Mouse (Mus musculus): ENCODE measurements around the gene Bax. TPM values are rescaled to one million over a fixed set of nuclear protein-coding genes. Genes with fewer than 3 reads are reported as not detected.
A peak's percentile ranks its signal among the peaks of the same experiment; 100 is the strongest.

Gene Bax
- polyA plus RNA-seq (2016; fragmentation: Nextera tagmentation; extraction: Ambion mirVana) = 224 and 230 TPM in 2 replicates

- under 1% methylated on average over 52 of the region's 58 CpGs for WGBS
These were observed at the start of gene Bax for GRCm38 (mm10) chr7:45466283-45467089. TSS of gene Bax (minus strand) at chr7:45466898.

DNA sequence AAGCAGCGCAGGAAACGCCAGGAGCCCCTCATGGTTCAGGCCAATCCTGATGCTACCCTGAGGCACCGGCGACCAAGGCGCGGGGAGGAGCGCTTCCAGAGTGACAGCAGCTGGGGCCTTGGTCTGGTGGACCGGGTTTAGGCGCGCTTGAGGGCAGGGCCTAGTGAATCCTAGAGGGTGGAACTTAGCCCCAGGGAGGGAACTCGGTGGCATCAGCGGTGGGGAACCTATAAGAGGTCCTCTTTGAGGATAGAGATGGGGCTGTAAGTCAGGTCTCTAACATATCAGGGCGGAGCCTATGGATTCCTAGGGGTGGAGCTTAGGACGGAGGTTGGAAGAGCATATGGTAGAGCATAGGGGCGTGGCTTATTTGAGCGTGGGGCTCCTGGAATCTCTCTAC lies 48.7 kb upstream of the Bax start:
- Histone ChIP-seq H3K9ac (replicated peaks) (no peak overlapping the region), H3K4me2 (peak overlapping the region; percentile 6; the same call in 1 of the 2 replicates), H3K4me1 (replicated peaks) (peaks cover 10% of the 10 kb centered on the region; the same call in 1 of the 2 replicates), H3K36me3 (no peaks in the 10 kb centered on the region), H3K4me3 (replicated peaks) (no peak overlapping the region), H3K27me3 (no peaks in the 10 kb centered on the region), H3K27ac (peak overlapping the region; percentile 30; the same call in 1 of the 2 replicates), H3K9me3 (no peaks in the 10 kb centered on the region)
- ATAC-seq (ENCODE audit: insufficient number of reproducible peaks, insufficient read depth, low FRiP score, low TSS enrichment, low read depth) = no peak
- WGBS = 13% methylated on average over 16 of the region's 16 CpGs

More at GRCm38 (mm10) chr7:45466283-45467089, at the start of gene Bax:
- peak within 1 kb of the TSS; percentile 56; the same call in 1 of the 2 replicates for H3K27ac ChIP-seq
- peaks cover 14% of the 10 kb centered on the region for H3K4me1 ChIP-seq (replicated peaks)
- peaks cover 40% of the 10 kb centered on the region for H3K36me3 ChIP-seq
- H3K9me3 ChIP-seq = no peaks in the 10 kb centered on the region
- H3K4me2 ChIP-seq = peak within 1 kb of the TSS; percentile 90
- peak within 1 kb of the TSS; percentile 87 for H3K4me3 ChIP-seq (replicated peaks)
- H3K9ac ChIP-seq (replicated peaks) = peak within 1 kb of the TSS; percentile 79
- no peaks in the 10 kb centered on the region for H3K27me3 ChIP-seq
- peak; percentile 76 for ATAC-seq (ENCODE audit: insufficient number of reproducible peaks, insufficient read depth, low FRiP score, low TSS enrichment, low read depth)

- Histone ChIP-seq H3K4me2 (no peak overlapping the region), H3K9ac (replicated peaks) (no peak overlapping the region), H3K27me3 (no peaks in the 10 kb centered on the region), H3K4me1 (replicated peaks) (peaks cover 9% of the 10 kb centered on the region), H3K9me3 (no peaks in the 10 kb centered on the region), H3K4me3 (replicated peaks) (no peak overlapping the region), H3K27ac (no peak overlapping the region), H3K36me3 (no peaks in the 10 kb centered on the region)
- WGBS = 85% methylated on average over 7 of the region's 7 CpGs
- no peak for ATAC-seq (ENCODE audit: insufficient number of reproducible peaks, insufficient read depth, low FRiP score, low TSS enrichment, low read depth)
These were observed 47.7 kb upstream of the Bax start for GRCm38 (mm10) chr7:45514411-45514810.

- peak; percentile 88 for ATAC-seq (ENCODE audit: insufficient number of reproducible peaks, insufficient read depth, low FRiP score, low TSS enrichment, low read depth)
- peak within 1 kb of the TSS; percentile 72 for H3K4me3 ChIP-seq (replicated peaks)
- peak within 1 kb of the TSS; percentile 84 for H3K9ac ChIP-seq (replicated peaks)
- peak within 1 kb of the TSS; percentile 99 for H3K4me2 ChIP-seq
- H3K9me3 ChIP-seq = no peaks in the 10 kb centered on the region
- peaks cover 17% of the 10 kb centered on the region for H3K4me1 ChIP-seq (replicated peaks)
- H3K36me3 ChIP-seq = peaks cover 29% of the 10 kb centered on the region
- H3K27me3 ChIP-seq = no peaks in the 10 kb centered on the region
- WGBS = under 1% methylated on average over 44 of the region's 44 CpGs
- H3K27ac ChIP-seq = peak within 1 kb of the TSS; percentile 92
These were observed 43.5 kb upstream of the Bax start, which contains the start of gene Nucb1 for GRCm38 (mm10) chr7:45509912-45510787. TSS of gene Nucb1 (minus strand) at chr7:45510406.

DNA sequence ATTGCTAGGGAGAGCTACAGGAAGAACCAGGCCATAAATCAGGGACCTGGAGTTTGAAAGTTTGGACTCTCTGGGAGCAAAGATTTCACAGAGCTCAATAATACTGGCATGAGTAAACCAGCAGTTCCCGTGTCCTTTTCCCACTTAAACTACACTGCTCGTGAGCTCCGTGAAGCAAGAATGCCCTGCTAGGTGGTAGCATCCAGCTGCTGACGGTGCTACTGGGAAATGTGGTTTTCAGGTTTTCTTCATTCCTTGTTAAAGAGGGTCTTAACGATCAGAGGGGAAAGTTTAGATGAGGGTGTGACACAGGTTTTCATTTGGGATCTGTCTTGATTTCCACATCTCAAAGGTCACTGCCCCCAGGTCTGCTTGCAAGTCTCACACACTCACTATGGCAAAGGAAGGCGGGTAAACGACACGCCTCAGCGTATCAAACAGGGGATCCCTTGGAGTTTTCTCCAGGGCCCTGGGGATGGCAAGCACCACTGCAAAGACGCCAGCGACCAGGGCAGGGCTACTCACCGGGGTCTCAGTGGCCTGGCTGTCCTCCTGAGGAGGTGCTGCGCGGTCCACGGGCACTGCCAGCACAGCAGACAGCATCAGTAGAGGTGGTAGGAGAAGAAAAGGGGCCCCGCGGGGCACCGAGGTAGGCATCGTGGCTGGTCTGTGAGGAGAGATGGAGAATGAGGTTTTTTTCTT lies 42.6 kb upstream of the Bax start:
- Histone ChIP-seq H3K4me3 (replicated peaks) (peak overlapping the region; percentile 72), H3K4me1 (replicated peaks) (peaks cover 17% of the 10 kb centered on the region), H3K27ac (peak overlapping the region; percentile 92; the same call in 1 of the 2 replicates), H3K27me3 (no peaks in the 10 kb centered on the region), H3K9ac (replicated peaks) (peak overlapping the region; percentile 84), H3K36me3 (peaks cover 38% of the 10 kb centered on the region), H3K9me3 (no peaks in the 10 kb centered on the region), H3K4me2 (peak overlapping the region; percentile 99)
- peak; percentile 17; the same call in 1 of the 2 replicates for ATAC-seq (ENCODE audit: insufficient number of reproducible peaks, insufficient read depth, low FRiP score, low TSS enrichment, low read depth)
- 33% methylated on average over 19 of the region's 19 CpGs for WGBS

DNA sequence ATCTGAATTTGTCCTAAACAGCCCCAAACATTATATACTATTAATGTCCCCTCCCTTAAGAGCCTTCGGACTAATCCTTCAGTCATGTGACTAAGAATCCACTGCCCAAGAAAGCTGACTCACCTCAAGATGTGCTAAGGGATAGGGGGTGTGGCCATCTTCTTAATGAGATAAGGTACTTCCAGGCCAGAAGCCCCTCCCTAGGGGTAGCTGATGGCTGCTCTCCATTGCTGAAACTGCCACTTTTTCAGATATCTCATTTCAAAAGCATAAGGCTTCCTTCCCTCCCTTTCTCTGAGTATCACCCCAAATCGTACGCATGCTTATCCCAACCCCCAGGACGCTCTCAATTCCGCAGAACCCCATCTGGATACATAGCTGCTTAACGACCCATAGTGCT lies 41.9 kb upstream of the Bax start:
- H3K9me3 ChIP-seq = no peaks in the 10 kb centered on the region
- H3K4me1 ChIP-seq (replicated peaks) = peaks cover 17% of the 10 kb centered on the region
- H3K4me3 ChIP-seq (replicated peaks) = peak overlapping the region; percentile 72
- peak overlapping the region; percentile 84; the same call in 1 of the 2 replicates for H3K9ac ChIP-seq (replicated peaks)
- no peak overlapping the region for H3K27ac ChIP-seq
- H3K4me2 ChIP-seq = peak overlapping the region; percentile 99
- WGBS = 80% methylated on average over 6 of the region's 6 CpGs
- H3K36me3 ChIP-seq = peaks cover 45% of the 10 kb centered on the region
- H3K27me3 ChIP-seq = no peaks in the 10 kb centered on the region
- ATAC-seq (ENCODE audit: insufficient number of reproducible peaks, insufficient read depth, low FRiP score, low TSS enrichment, low read depth) = no peak

DNA sequence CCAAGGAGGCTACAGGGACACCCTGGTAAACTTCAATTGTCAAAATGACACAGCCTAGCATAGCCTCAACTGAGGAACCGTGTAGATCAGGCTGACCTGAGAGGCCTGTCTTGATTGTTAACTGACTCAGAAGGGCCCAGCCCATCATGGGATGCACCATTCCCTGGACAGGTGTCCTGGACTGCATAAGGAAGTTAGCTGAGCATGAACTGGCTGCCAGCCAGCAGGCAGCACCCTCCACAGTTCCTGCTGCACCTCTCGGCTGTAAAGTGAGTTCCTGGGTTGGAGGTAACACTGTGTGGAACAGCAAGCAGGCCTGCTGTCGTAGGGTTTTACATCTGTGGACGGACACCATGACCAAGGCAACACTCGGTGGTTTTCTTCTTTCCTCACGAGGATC lies 40.9 kb upstream of the Bax start:
- Histone ChIP-seq H3K27ac (no peak overlapping the region), H3K4me1 (replicated peaks) (peaks cover 17% of the 10 kb centered on the region), H3K4me3 (replicated peaks) (no peak overlapping the region), H3K9ac (replicated peaks) (no peak overlapping the region), H3K27me3 (no peaks in the 10 kb centered on the region), H3K36me3 (peaks cover 55% of the 10 kb centered on the region), H3K4me2 (no peak overlapping the region), H3K9me3 (no peaks in the 10 kb centered on the region)
- no peak for ATAC-seq (ENCODE audit: insufficient number of reproducible peaks, insufficient read depth, low FRiP score, low TSS enrichment, low read depth)
- WGBS = 86% methylated on average over 6 of the region's 6 CpGs

- H3K9me3 ChIP-seq = no peaks in the 10 kb centered on the region
- no peak overlapping the region for H3K9ac ChIP-seq (replicated peaks)
- 99% methylated on average over 6 of the region's 6 CpGs for WGBS
- peaks cover 99% of the 10 kb centered on the region for H3K36me3 ChIP-seq
- H3K4me2 ChIP-seq = no peak overlapping the region
- no peak overlapping the region for H3K27ac ChIP-seq
- ATAC-seq (ENCODE audit: insufficient number of reproducible peaks, insufficient read depth, low FRiP score, low TSS enrichment, low read depth) = no peak
- no peaks in the 10 kb centered on the region for H3K4me1 ChIP-seq (replicated peaks)
- H3K27me3 ChIP-seq = no peaks in the 10 kb centered on the region
- H3K4me3 ChIP-seq (replicated peaks) = no peak overlapping the region
These were observed 31.7 kb upstream of the Bax start for GRCm38 (mm10) chr7:45498427-45498826.

GRCm38 (mm10) chr7:45494548-45494947 lies 27.9 kb upstream of the Bax start:
- ATAC-seq (ENCODE audit: insufficient number of reproducible peaks, insufficient read depth, low FRiP score, low TSS enrichment, low read depth) = no peak
- H3K4me1 ChIP-seq (replicated peaks) = peaks cover 9% of the 10 kb centered on the region
- 88% methylated on average over 9 of the region's 9 CpGs for WGBS
- no peak overlapping the region for H3K27ac ChIP-seq
- no peak overlapping the region for H3K4me2 ChIP-seq
- peaks cover 76% of the 10 kb centered on the region for H3K36me3 ChIP-seq
- H3K9me3 ChIP-seq = no peaks in the 10 kb centered on the region
- H3K27me3 ChIP-seq = no peaks in the 10 kb centered on the region
- H3K4me3 ChIP-seq (replicated peaks) = no peak overlapping the region
- H3K9ac ChIP-seq (replicated peaks) = no peak overlapping the region

DNA sequence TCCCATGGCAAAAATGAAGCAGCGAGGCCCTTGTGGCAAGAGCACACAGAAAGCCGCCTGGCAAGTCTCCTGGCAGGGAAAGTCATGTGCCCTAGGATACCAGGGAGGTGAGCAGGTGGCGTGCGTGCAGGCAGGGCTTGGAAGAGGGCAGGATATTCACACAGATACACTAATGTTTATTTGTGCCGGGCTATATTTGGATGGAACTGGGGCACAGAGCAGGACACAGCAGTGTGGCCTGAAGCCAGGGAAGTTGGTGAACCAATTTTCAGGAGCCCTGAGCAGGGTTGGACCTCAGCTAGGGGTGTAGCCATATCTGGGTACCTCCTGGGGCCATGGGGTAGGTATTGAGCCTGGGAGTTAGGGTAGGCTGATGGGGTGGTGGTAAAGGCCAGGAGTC lies 26.3 kb upstream of the Bax start:
- Histone ChIP-seq H3K4me1 (replicated peaks) (peaks cover 20% of the 10 kb centered on the region), H3K27ac (no peak overlapping the region), H3K4me2 (no peak overlapping the region), H3K36me3 (peaks cover 60% of the 10 kb centered on the region), H3K9me3 (no peaks in the 10 kb centered on the region), H3K9ac (replicated peaks) (no peak overlapping the region), H3K4me3 (replicated peaks) (no peak overlapping the region), H3K27me3 (no peaks in the 10 kb centered on the region)
- ATAC-seq (ENCODE audit: insufficient number of reproducible peaks, insufficient read depth, low FRiP score, low TSS enrichment, low read depth) = no peak
- 98% methylated on average over 5 of the region's 5 CpGs for WGBS
